Mouse (Mus musculus) frontal cortex, adult (tissue): ENCODE measurements around the gene Cfd.

Source experiments
- ATAC-seq: cut with Nextera tagmentation; 2 replicates; pipeline ENCODE4 v1.9.2; 2017; ENCODE audit warnings: mild to moderate bottlenecking, moderate library complexity, mixed read lengths; ENCODE audit not compliant: low TSS enrichment

The Cfd gene

GRCm38 (mm10) chr10:79886611-79887010 is 4.0 kb upstream of the Cfd start:
- ATAC-seq, result no peak

GRCm38 (mm10) chr10:79889386-79889785 is 1.3 kb upstream of the Cfd start:
- no peak for ATAC-seq

- peak; percentile 73; the same call in 1 of the 2 replicates for ATAC-seq
These were observed 1.9 kb downstream of the Cfd start for GRCm38 (mm10) chr10:79892451-79893118.

- ATAC-seq, result no peak
These were observed 5.7 kb downstream of the Cfd start for GRCm38 (mm10) chr10:79896306-79896705.

GRCm38 (mm10) chr10:79896814-79897213 is 6.2 kb downstream of the Cfd start:
- no peak for ATAC-seq

- no peak for ATAC-seq
These were observed 6.9 kb downstream of the Cfd start for GRCm38 (mm10) chr10:79897316-79898245.

- ATAC-seq, result peak; percentile 87
These were observed 10.3 kb downstream of the Cfd start for GRCm38 (mm10) chr10:79900951-79901410.

- ATAC-seq, result no peak
These were observed 16.1 kb downstream of the Cfd start for GRCm38 (mm10) chr10:79906712-79907111.

- ATAC-seq, result no peak
These were observed 16.8 kb downstream of the Cfd start for GRCm38 (mm10) chr10:79907415-79907814.

GRCm38 (mm10) chr10:79908167-79909091 is 17.8 kb downstream of the Cfd start, which contains the start of gene Med16:
Med16 (minus strand) TSS chr10:79908923.
- peak; percentile 84 for ATAC-seq

GRCm38 (mm10) chr10:79909092-79909922 is 18.7 kb downstream of the Cfd start:
- ATAC-seq, result peak; percentile 26

- ATAC-seq, result no peak
These were observed 19.9 kb downstream of the Cfd start, which contains the start of gene Gm26602 for GRCm38 (mm10) chr10:79910556-79910955. Gm26602 (plus strand) TSS chr10:79910856.

- no peak for ATAC-seq
These were observed 21.8 kb downstream of the Cfd start for GRCm38 (mm10) chr10:79912412-79912811.

GRCm38 (mm10) chr10:79914131-79914947 is 23.7 kb downstream of the Cfd start:
- ATAC-seq, result no peak

- ATAC-seq, result no peak
These were observed 24.4 kb downstream of the Cfd start for GRCm38 (mm10) chr10:79914948-79915596.

GRCm38 (mm10) chr10:79916081-79916480 is 25.4 kb downstream of the Cfd start:
- peak; percentile 28; the same call in 1 of the 2 replicates for ATAC-seq

- ATAC-seq, result peak; percentile 81
These were observed 26.3 kb downstream of the Cfd start, which contains the start of gene Kiss1r for GRCm38 (mm10) chr10:79916808-79917531. Kiss1r (plus strand) TSS chr10:79916971.

- no peak for ATAC-seq
These were observed 27.0 kb downstream of the Cfd start for GRCm38 (mm10) chr10:79917532-79918100.
